23 mouse cellular contexts compared by ENCODE assay signal in genomic region chr2:178862620-178863019, GRCm38 (mm10).
DNase-seq lines count a peak whose midpoint lies in the region; ATAC-seq lines count a peak whose summit lies in the region.
"Had no signal": no experiment of that assay in that cellular context is flagged by ENCODE, and none has a peak within 500 bp of the region (broad histone marks: within the 10 kb centered on the region; RNA-seq: fewer than 3 reads in every experiment).

No protein-coding gene starts in this region.

- peak; percentile 38; the same call in 1 of the 2 replicates for ATAC-seq in forebrain, embryonic 13.5 days
- ATAC-seq in forebrain, embryonic 11.5 days (replicated peaks; ENCODE audit: low FRiP score), result no peak
- no peak for ATAC-seq in heart, embryonic 11.5 days (replicated peaks; ENCODE audit: insufficient number of reproducible peaks, low FRiP score, low TSS enrichment)
- ATAC-seq: forebrain, embryonic 16.5 days had no signal

- H3K9me3 ChIP-seq in forebrain, embryonic 13.5 days (replicated peaks), result no peaks in the 10 kb centered on the region
- no peaks in the 10 kb centered on the region for H3K9me3 ChIP-seq in forebrain, embryonic 11.5 days (ENCODE audit: control insufficient read depth, low read length)
- H3K9me3 ChIP-seq in heart, embryonic 11.5 days (replicated peaks; ENCODE audit: control insufficient read depth, low read length), result no peaks in the 10 kb centered on the region
- H3K9me3 ChIP-seq: embryonic facial prominence, embryonic 12.5 days; embryonic facial prominence, embryonic 15.5 days; forebrain, embryonic 12.5 days had no signal

- H3K9ac ChIP-seq in forebrain, embryonic 13.5 days, result no peak overlapping the region
- H3K9ac ChIP-seq in forebrain, embryonic 11.5 days (ENCODE audit: low read length), result no peak overlapping the region
- no peak overlapping the region for H3K9ac ChIP-seq in heart, embryonic 11.5 days (ENCODE audit: low read depth, low read length)
- H3K9ac ChIP-seq: embryonic facial prominence, embryonic 12.5 days; embryonic facial prominence, embryonic 15.5 days; forebrain, embryonic 12.5 days had no signal

- no peak overlapping the region for H3K4me2 ChIP-seq in forebrain, embryonic 13.5 days
- H3K4me2 ChIP-seq in forebrain, embryonic 11.5 days (ENCODE audit: low read depth, low read length, severe bottlenecking), result no peak overlapping the region
- no peak overlapping the region for H3K4me2 ChIP-seq in heart, embryonic 11.5 days
- H3K4me2 ChIP-seq: embryonic facial prominence, embryonic 12.5 days; embryonic facial prominence, embryonic 15.5 days; forebrain, embryonic 12.5 days had no signal

- H3K4me3 ChIP-seq in forebrain, embryonic 13.5 days, result no peak overlapping the region
- H3K4me3 ChIP-seq in forebrain, embryonic 11.5 days (ENCODE audit: low read depth, low read length), result no peak overlapping the region
- no peak overlapping the region for H3K4me3 ChIP-seq in heart, embryonic 11.5 days (ENCODE audit: low read depth, low read length)
- H3K4me3 ChIP-seq: embryonic facial prominence, embryonic 12.5 days; embryonic facial prominence, embryonic 15.5 days; erythroblast, embryonic 14.5 days; forebrain, embryonic 12.5 days had no signal

- H3K36me3 ChIP-seq in forebrain, embryonic 13.5 days (ENCODE audit: poor library complexity, severe bottlenecking), result no peaks in the 10 kb centered on the region
- H3K36me3 ChIP-seq in forebrain, embryonic 11.5 days (ENCODE audit: control insufficient read depth, insufficient read depth, low read length), result no peaks in the 10 kb centered on the region
- H3K36me3 ChIP-seq in heart, embryonic 11.5 days (ENCODE audit: control insufficient read depth, insufficient read depth, low read length), result no peaks in the 10 kb centered on the region
- H3K36me3 ChIP-seq: embryonic facial prominence, embryonic 12.5 days; embryonic facial prominence, embryonic 15.5 days; forebrain, embryonic 12.5 days had no signal

- H3K27ac ChIP-seq in forebrain, embryonic 13.5 days, result no peak overlapping the region
- H3K27ac ChIP-seq in forebrain, embryonic 11.5 days (ENCODE audit: low read depth, low read length), result no peak overlapping the region
- no peak overlapping the region for H3K27ac ChIP-seq in heart, embryonic 11.5 days (ENCODE audit: low read depth, low read length)
- H3K27ac ChIP-seq: embryonic facial prominence, embryonic 12.5 days; embryonic facial prominence, embryonic 15.5 days; forebrain, embryonic 12.5 days had no signal

- intact Hi-C loops in gastrocnemius, postnatal 14 days (cut with DNase I; ENCODE audit: low total_unique reads), result no loop called here

- DNase-seq in forebrain, embryonic 11.5 days (ENCODE audit: low spot score), result no peak
- peak; percentile 28 for DNase-seq in gastrocnemius, adult 18-20 months (ENCODE audit: low spot score)
- no peak for DNase-seq in gastrocnemius, postnatal 14 days
- DNase-seq in heart, adult 11 months, result peak; percentile 80
- DNase-seq in skeletal muscle tissue, adult 2 months (ENCODE audit: low read depth, low spot score), result peak; percentile 71
- DNase-seq in kidney, adult 8-10 months, result no peak
- DNase-seq: adrenal gland, adult 2 months; adrenal gland, postnatal 10 days; adrenal gland, postnatal 25 days; cerebellum, adult 11 months; cerebellum, adult 18-20 months; cerebellum, adult 8-10 months; cerebellum, adult 9-11 months; cerebellum, postnatal 14 days; cerebellum, postnatal 36 days; embryo, embryonic 11 days had no signal

- H3K4me1 ChIP-seq in forebrain, embryonic 13.5 days, result no peaks in the 10 kb centered on the region
- H3K4me1 ChIP-seq in forebrain, embryonic 11.5 days (replicated peaks; ENCODE audit: control insufficient read depth, insufficient read depth, low read length), result no peaks in the 10 kb centered on the region
- no peaks in the 10 kb centered on the region for H3K4me1 ChIP-seq in heart, embryonic 11.5 days (ENCODE audit: control insufficient read depth, insufficient read depth, low read length)
- H3K4me1 ChIP-seq: embryonic facial prominence, embryonic 15.5 days; forebrain, embryonic 12.5 days had no signal

- H3K27me3 ChIP-seq in forebrain, embryonic 13.5 days, result no peaks in the 10 kb centered on the region
- no peaks in the 10 kb centered on the region for H3K27me3 ChIP-seq in forebrain, embryonic 11.5 days (ENCODE audit: control insufficient read depth, insufficient read depth, low read length)
- H3K27me3 ChIP-seq in heart, embryonic 11.5 days (ENCODE audit: control insufficient read depth, insufficient read depth, low read length), result no peaks in the 10 kb centered on the region
- H3K27me3 ChIP-seq: embryonic facial prominence, embryonic 12.5 days; embryonic facial prominence, embryonic 15.5 days; forebrain, embryonic 12.5 days had no signal

Comparison
In these comparisons a context has a peak if more than half of its experiments do, and no peak if none do; other contexts are left out.
1. DNase-seq: peak in gastrocnemius, adult 18-20 months (single experiment), heart, adult 11 months (single experiment) and skeletal muscle tissue, adult 2 months (single experiment); none in forebrain, embryonic 11.5 days (single experiment), gastrocnemius, postnatal 14 days (single experiment) and kidney, adult 8-10 months (0 of 2).